Mouse (Mus musculus) skeletal muscle tissue, postnatal 0 days (tissue): Measurements from ENCODE around the gene Atp5mpl. TPM values are rescaled to one million over a fixed set of nuclear protein-coding genes. Genes with fewer than 3 reads are reported as not detected.

Experiments
- polyA plus RNA-seq: library from polyadenylated mRNA; unstranded; fragments of >200 nt; fragmentation: Nextera tagmentation; extraction: Ambion mirVana; gene quantifications from 2 replicates; pipeline ENCODE4 v1.2.1, GENCODE M21; 2015

Atp5mpl gene
- 1,687 and 2,068 TPM in 2 replicates for polyA plus RNA-seq

GRCm38 (mm10) chr12:111966683-111967173 is at the start of gene Atp5mpl:
Gene Atp5mpl, minus strand, starts transcription at chr12:111966977.

GRCm38 (mm10) chr12:111980887-111981367 is 14.2 kb upstream of the Atp5mpl start, which contains the start of gene Rd3l:
Gene Rd3l, minus strand, starts transcription at chr12:111981317.

GRCm38 (mm10) chr12:111971231-111971686 is 4.5 kb upstream of the Atp5mpl start, which contains the start of gene Tdrd9:
Gene Tdrd9, plus strand, starts transcription at chr12:111971559.

Other genes starting within 250 kb of the Atp5mpl start
- gene Klc1, start 208.1 kb downstream of the Atp5mpl start, polyA plus RNA-seq, result 63.9 and 69.2 TPM in 2 replicates
- 2.4 and 3.7 TPM in 2 replicates for gene Xrcc3, start 153.1 kb downstream of the Atp5mpl start, polyA plus RNA-seq
- 65.0 and 81.3 TPM in 2 replicates for gene Zfyve21, start 152.8 kb downstream of the Atp5mpl start, polyA plus RNA-seq
- gene Ppp1r13b, start 58.9 kb downstream of the Atp5mpl start, polyA plus RNA-seq, result 4.9 and 6.2 TPM in 2 replicates
- gene Tdrd9, start 4.6 kb upstream of the Atp5mpl start, polyA plus RNA-seq, result 0.15 and 0.23 TPM in 2 replicates
- not detected in 2 replicates for gene Rd3l, start 14.3 kb upstream of the Atp5mpl start, polyA plus RNA-seq
- gene Aspg, start 139.7 kb upstream of the Atp5mpl start, polyA plus RNA-seq, result 0.54 and 0.87 TPM in 2 replicates
- gene Kif26a, start 179.2 kb upstream of the Atp5mpl start, polyA plus RNA-seq, result 1.6 and 1.7 TPM in 2 replicates